Comparison of ENCODE assay signal across 17 mouse cellular contexts in the genomic region with DNA sequence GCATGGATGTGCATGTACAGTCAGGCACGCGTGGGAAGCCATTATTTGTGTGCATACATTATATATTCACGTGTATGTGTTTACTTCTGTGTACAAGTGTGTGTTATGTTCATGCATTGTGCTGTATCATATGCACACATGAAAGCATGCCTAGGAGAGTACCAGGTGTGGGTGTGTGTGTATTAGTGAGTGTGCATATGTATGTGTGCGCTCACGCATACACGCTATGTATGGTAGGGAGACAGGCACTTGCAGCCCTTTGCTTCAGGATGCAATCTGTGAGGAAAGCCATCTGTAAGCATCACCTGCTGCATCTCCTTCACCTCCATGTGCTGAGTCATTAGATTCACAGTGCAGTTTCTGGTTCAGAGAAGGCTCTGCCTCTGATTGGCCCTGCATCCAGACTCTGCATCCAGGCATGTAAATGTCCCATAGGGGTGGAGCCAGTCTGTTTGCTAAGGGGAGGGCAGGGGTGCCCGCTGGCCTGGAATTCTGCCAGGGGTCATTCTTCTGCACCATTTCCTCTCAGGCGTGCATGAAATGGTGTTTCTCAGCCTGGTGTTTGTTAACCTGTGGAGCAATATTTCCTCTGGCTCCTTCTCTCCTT. TPM values are rescaled to one million over a fixed set of nuclear protein-coding genes. Genes with fewer than 3 reads are reported as not detected.
DNase-seq lines count a peak whose midpoint lies in the region; ATAC-seq and TF ChIP-seq lines count a peak whose summit lies in the region.
"Had no signal": no experiment of that assay in that cellular context is flagged by ENCODE, and none has a peak within 500 bp of the region (broad histone marks: within the 10 kb centered on the region; RNA-seq: fewer than 3 reads in every experiment).

No protein-coding gene starts in this region.

- H3K4me1 ChIP-seq in forebrain, embryonic 11.5 days (replicated peaks; ENCODE audit: control insufficient read depth, insufficient read depth, low read length) = no peaks in the 10 kb centered on the region
- H3K4me1 ChIP-seq in forebrain, postnatal 0 days (ENCODE audit: insufficient read depth) = 0 out of 2 replicates have a peak, but pooled peaks cover 7% of the 10 kb centered on the region
- peaks cover 22% of the 10 kb centered on the region; the same call in 1 of the 2 replicates for H3K4me1 ChIP-seq in midbrain, embryonic 13.5 days (replicated peaks)
- 0 out of 2 replicates have a peak, but pooled peaks cover 2% of the 10 kb centered on the region for H3K4me1 ChIP-seq in midbrain, embryonic 14.5 days (ENCODE audit: control insufficient read depth, insufficient read depth, low read length)
- H3K4me1 ChIP-seq in stomach, postnatal 0 days (replicated peaks; ENCODE audit: control insufficient read depth, insufficient read depth) = no peaks in the 10 kb centered on the region
- H3K4me1 ChIP-seq in heart, embryonic 11.5 days (ENCODE audit: control insufficient read depth, insufficient read depth, low read length) = no peaks in the 10 kb centered on the region
- H3K4me1 ChIP-seq: heart, embryonic 12.5 days; limb, embryonic 12.5 days had no signal

- H3K27ac ChIP-seq in forebrain, embryonic 11.5 days (ENCODE audit: low read depth, low read length) = no peak overlapping the region
- no peak overlapping the region for H3K27ac ChIP-seq in forebrain, postnatal 0 days (ENCODE audit: low read depth, low read length)
- H3K27ac ChIP-seq in midbrain, embryonic 13.5 days = no peak overlapping the region
- H3K27ac ChIP-seq in midbrain, embryonic 14.5 days (replicated peaks; ENCODE audit: low read depth, low read length) = no peak overlapping the region
- no peak overlapping the region for H3K27ac ChIP-seq in stomach, postnatal 0 days (replicated peaks)
- H3K27ac ChIP-seq in heart, embryonic 11.5 days (ENCODE audit: low read depth, low read length) = no peak overlapping the region
- H3K27ac ChIP-seq: limb, embryonic 12.5 days; macrophage had no signal

- no peak for TF ChIP-seq CTCF in forebrain, postnatal 0 days (IDR thresholded peaks at IDR 0.05; ENCODE audit: low read depth)
- TF ChIP-seq CTCF in stomach, postnatal 0 days (IDR thresholded peaks at IDR 0.05; ENCODE audit: low read depth) = no peak

- peaks cover 17% of the 10 kb centered on the region for H3K9me3 ChIP-seq in forebrain, embryonic 11.5 days (ENCODE audit: control insufficient read depth, low read length)
- no peaks in the 10 kb centered on the region for H3K9me3 ChIP-seq in forebrain, postnatal 0 days (ENCODE audit: low read length)
- H3K9me3 ChIP-seq in midbrain, embryonic 13.5 days = peaks cover 25% of the 10 kb centered on the region; the same call in 1 of the 2 replicates
- H3K9me3 ChIP-seq in midbrain, embryonic 14.5 days (ENCODE audit: control insufficient read depth, low read length) = peaks cover 5% of the 10 kb centered on the region; the same call in 1 of the 2 replicates
- 0 out of 2 replicates have a peak, but pooled peaks cover 3% of the 10 kb centered on the region for H3K9me3 ChIP-seq in stomach, postnatal 0 days (ENCODE audit: control insufficient read depth, low read length)
- peaks cover 28% of the 10 kb centered on the region for H3K9me3 ChIP-seq in heart, embryonic 11.5 days (replicated peaks; ENCODE audit: control insufficient read depth, low read length)

- peak; percentile 60 for ATAC-seq in forebrain, embryonic 11.5 days (replicated peaks; ENCODE audit: low FRiP score)
- ATAC-seq in forebrain, postnatal 0 days = no peak
- ATAC-seq in midbrain, embryonic 13.5 days = peak; percentile 55; the same call in 1 of the 2 replicates
- ATAC-seq in midbrain, embryonic 14.5 days (ENCODE audit: low FRiP score, low TSS enrichment) = no peak
- ATAC-seq in stomach, postnatal 0 days (ENCODE audit: low FRiP score, low TSS enrichment) = no peak
- ATAC-seq in heart, embryonic 11.5 days (replicated peaks; ENCODE audit: insufficient number of reproducible peaks, low FRiP score, low TSS enrichment) = no peak
- ATAC-seq: liver, postnatal 0 days had no signal

- no peak overlapping the region for H3K4me2 ChIP-seq in forebrain, embryonic 11.5 days (ENCODE audit: low read depth, low read length, severe bottlenecking)
- no peak overlapping the region for H3K4me2 ChIP-seq in forebrain, postnatal 0 days (ENCODE audit: low read depth)
- H3K4me2 ChIP-seq in midbrain, embryonic 13.5 days (replicated peaks) = no peak overlapping the region
- no peak overlapping the region for H3K4me2 ChIP-seq in midbrain, embryonic 14.5 days (ENCODE audit: low read length)
- no peak overlapping the region for H3K4me2 ChIP-seq in stomach, postnatal 0 days (replicated peaks; ENCODE audit: low read depth)
- no peak overlapping the region for H3K4me2 ChIP-seq in heart, embryonic 11.5 days
- H3K4me2 ChIP-seq: heart, embryonic 12.5 days; limb, embryonic 12.5 days had no signal

- no peak for TF ChIP-seq EP300 in stomach, postnatal 0 days (optimal IDR thresholded peaks at IDR 0.05)

- H3K27me3 ChIP-seq in forebrain, embryonic 11.5 days (ENCODE audit: control insufficient read depth, insufficient read depth, low read length) = no peaks in the 10 kb centered on the region
- H3K27me3 ChIP-seq in forebrain, postnatal 0 days (ENCODE audit: insufficient read depth, low read length) = no peaks in the 10 kb centered on the region
- no peaks in the 10 kb centered on the region for H3K27me3 ChIP-seq in midbrain, embryonic 13.5 days
- H3K27me3 ChIP-seq in midbrain, embryonic 14.5 days (ENCODE audit: control insufficient read depth, insufficient read depth, low read length) = no peaks in the 10 kb centered on the region
- no peaks in the 10 kb centered on the region for H3K27me3 ChIP-seq in stomach, postnatal 0 days (ENCODE audit: control insufficient read depth, insufficient read depth, low read length)
- no peaks in the 10 kb centered on the region for H3K27me3 ChIP-seq in heart, embryonic 11.5 days (ENCODE audit: control insufficient read depth, insufficient read depth, low read length)
- H3K27me3 ChIP-seq: heart, embryonic 12.5 days; limb, embryonic 12.5 days had no signal

- H3K9ac ChIP-seq in forebrain, embryonic 11.5 days (ENCODE audit: low read length) = no peak overlapping the region
- no peak overlapping the region for H3K9ac ChIP-seq in forebrain, postnatal 0 days
- no peak overlapping the region for H3K9ac ChIP-seq in midbrain, embryonic 13.5 days (replicated peaks)
- H3K9ac ChIP-seq in midbrain, embryonic 14.5 days (replicated peaks; ENCODE audit: low read length) = no peak overlapping the region
- no peak overlapping the region for H3K9ac ChIP-seq in stomach, postnatal 0 days (ENCODE audit: low read length)
- H3K9ac ChIP-seq in heart, embryonic 11.5 days (ENCODE audit: low read depth, low read length) = no peak overlapping the region
- H3K9ac ChIP-seq: heart, embryonic 12.5 days; limb, embryonic 12.5 days; liver, postnatal 0 days had no signal

- no peaks in the 10 kb centered on the region; the same call in none of the 2 replicates for H3K36me3 ChIP-seq in forebrain, embryonic 11.5 days (ENCODE audit: control insufficient read depth, insufficient read depth, low read length)
- no peaks in the 10 kb centered on the region for H3K36me3 ChIP-seq in forebrain, postnatal 0 days (ENCODE audit: insufficient read depth)
- peaks cover 19% of the 10 kb centered on the region for H3K36me3 ChIP-seq in midbrain, embryonic 13.5 days
- no peaks in the 10 kb centered on the region for H3K36me3 ChIP-seq in midbrain, embryonic 14.5 days (ENCODE audit: control insufficient read depth, insufficient read depth, low read length)
- H3K36me3 ChIP-seq in stomach, postnatal 0 days (ENCODE audit: control insufficient read depth, insufficient read depth, low read length) = no peaks in the 10 kb centered on the region
- no peaks in the 10 kb centered on the region for H3K36me3 ChIP-seq in heart, embryonic 11.5 days (ENCODE audit: control insufficient read depth, insufficient read depth, low read length)
- H3K36me3 ChIP-seq: heart, embryonic 12.5 days; limb, embryonic 12.5 days had no signal

- no peak for DNase-seq in forebrain, embryonic 11.5 days (ENCODE audit: low spot score)
- no peak for DNase-seq in forebrain, postnatal 0 days
- no peak for DNase-seq in midbrain, embryonic 14.5 days
- peak; percentile 25 for DNase-seq in kidney, postnatal 10 days
- DNase-seq in stomach, postnatal 0 days (ENCODE audit: low spot score) = no peak
- no peak for DNase-seq in spleen, adult 18-20 months
- DNase-seq: cerebellum, adult 9-11 months; heart, postnatal 4 days; liver, postnatal 0 days; thymus, postnatal 36 days had no signal

- H3K4me3 ChIP-seq in forebrain, embryonic 11.5 days (ENCODE audit: low read depth, low read length) = no peak overlapping the region
- no peak overlapping the region for H3K4me3 ChIP-seq in forebrain, postnatal 0 days (ENCODE audit: low read depth, low read length)
- no peak overlapping the region for H3K4me3 ChIP-seq in midbrain, embryonic 13.5 days (replicated peaks)
- H3K4me3 ChIP-seq in midbrain, embryonic 14.5 days (replicated peaks; ENCODE audit: low read depth, low read length) = no peak overlapping the region
- H3K4me3 ChIP-seq in stomach, postnatal 0 days (ENCODE audit: low read depth, low read length) = no peak overlapping the region
- no peak overlapping the region for H3K4me3 ChIP-seq in heart, embryonic 11.5 days (ENCODE audit: low read depth, low read length)
- H3K4me3 ChIP-seq: erythroblast, embryonic 14.5 days; heart, embryonic 12.5 days; limb, embryonic 12.5 days; myocyte had no signal

- WGBS in forebrain, embryonic 11.5 days = 87% methylated on average over 8 of the region's 8 CpGs
- WGBS in forebrain, postnatal 0 days = 71% methylated on average over 8 of the region's 8 CpGs
- 85% methylated on average over 8 of the region's 8 CpGs for WGBS in midbrain, embryonic 13.5 days
- WGBS in midbrain, embryonic 14.5 days = 86% methylated on average over 8 of the region's 8 CpGs
- WGBS in stomach, postnatal 0 days = 84% methylated on average over 8 of the region's 8 CpGs
- 79% methylated on average over 8 of the region's 8 CpGs for WGBS in heart, embryonic 11.5 days (ENCODE audit: insufficient replicate concordance)

RNA-seq across cellular contexts. Expression of a gene that starts 25.7 kb away (rescaled TPM):
- polyA plus RNA-seq in forebrain, embryonic 11.5 days (2014; fragmentation: Nextera tagmentation; extraction: Ambion mirVana) = 24.5 and 25.5 TPM in 2 replicates
- total RNA-seq in forebrain, postnatal 0 days (2014; rRNA removed) = 47.9 and 84.0 TPM in 2 replicates
- polyA plus RNA-seq in forebrain, postnatal 0 days (2015; fragmentation: Nextera tagmentation; extraction: Ambion mirVana) = 44.0 and 58.9 TPM in 2 replicates
- polyA plus RNA-seq in midbrain, embryonic 13.5 days (2015; fragmentation: Nextera tagmentation; extraction: Ambion mirVana) = 36.7 and 37.1 TPM in 2 replicates
- 42.8 and 50.5 TPM in 2 replicates for polyA plus RNA-seq in midbrain, embryonic 14.5 days (2014; fragmentation: Nextera tagmentation; extraction: Ambion mirVana)
- polyA plus RNA-seq in stomach, postnatal 0 days (2015; fragmentation: Nextera tagmentation; extraction: Ambion mirVana) = 2.9 and 3.1 TPM in 2 replicates
- 0.56 and 0.75 TPM in 2 replicates for polyA plus RNA-seq in heart, embryonic 11.5 days (2014; fragmentation: Nextera tagmentation; extraction: Ambion mirVana)
- polyA plus RNA-seq: erythroblast, embryonic 14.5 days; macrophage; myocyte had no signal

Comparison
In these comparisons a context has a peak if more than half of its experiments do, and no peak if none do; other contexts are left out.
1. ATAC-seq: peak in forebrain, embryonic 11.5 days (single experiment) and midbrain, embryonic 13.5 days (single experiment); none in forebrain, postnatal 0 days (single experiment), midbrain, embryonic 14.5 days (single experiment), stomach, postnatal 0 days (single experiment) and heart, embryonic 11.5 days (single experiment).